Mouse (Mus musculus) frontal cortex, adult (tissue): ENCODE measurements at regions not wholly inside any gene's neighbourhood (a gene's known extent, or its start where the extent isn't known, plus 50 kb on each side); places are given as distances from the start of the nearest gene placed in this dataset.

ENCODE experiments used
- ATAC-seq: cut with Nextera tagmentation; 2 replicates; pipeline ENCODE4 v1.9.2; 2017; ENCODE audit warnings: mild to moderate bottlenecking, moderate library complexity, mixed read lengths; ENCODE audit not compliant: low TSS enrichment

DNA sequence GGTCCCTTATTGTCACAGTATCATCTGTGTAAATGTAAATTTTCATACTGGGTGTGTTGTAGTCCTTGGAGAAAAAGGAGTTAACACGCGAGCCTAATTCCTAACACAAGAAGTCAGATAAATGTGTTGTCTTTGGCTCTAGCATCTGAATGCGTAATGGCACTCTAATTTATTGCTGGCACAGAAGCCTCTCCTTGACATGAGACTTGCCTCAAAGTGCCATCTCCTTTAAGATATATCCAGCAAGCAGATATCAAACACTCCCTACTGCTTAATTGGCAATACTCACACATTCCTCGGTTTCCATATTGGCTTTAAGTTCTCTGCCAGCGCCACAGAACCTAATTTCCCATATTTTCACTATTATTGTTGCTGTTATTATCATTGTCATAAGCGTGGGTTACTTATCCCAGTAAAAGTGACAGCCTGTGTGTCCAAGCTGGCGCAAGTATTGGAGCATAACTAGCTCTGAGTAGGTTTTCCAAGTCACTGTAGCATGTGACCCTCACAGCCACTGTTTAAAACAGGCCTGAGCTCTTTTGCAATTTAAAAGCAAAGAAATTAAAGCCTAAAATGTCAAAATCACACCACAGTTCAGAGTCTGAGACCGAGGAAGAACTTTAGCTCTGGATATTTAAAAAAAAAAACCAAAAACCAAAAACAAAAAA is 156.9 kb upstream of the Gorab start:
- no peak for ATAC-seq

DNA sequence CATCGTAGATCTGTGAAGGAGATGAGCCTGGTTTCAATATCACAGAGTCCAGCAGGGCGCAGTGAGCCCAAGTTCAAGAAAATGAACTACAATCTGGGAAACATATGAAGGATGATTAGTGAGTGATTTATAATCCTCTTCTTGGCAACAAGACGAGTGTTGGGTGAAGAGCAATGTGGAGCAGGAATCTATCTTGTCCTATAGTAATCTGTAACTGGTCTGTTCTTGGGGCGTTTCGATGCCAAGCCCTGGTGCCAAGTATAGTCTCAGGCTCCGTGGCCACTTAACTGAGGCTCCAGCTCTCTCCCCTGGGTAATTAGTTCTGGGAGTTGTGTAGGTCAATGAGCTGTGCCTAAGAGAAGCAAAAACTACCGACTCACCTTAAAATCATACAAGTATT is 154.4 kb upstream of the Gorab start:
- no peak for ATAC-seq

DNA sequence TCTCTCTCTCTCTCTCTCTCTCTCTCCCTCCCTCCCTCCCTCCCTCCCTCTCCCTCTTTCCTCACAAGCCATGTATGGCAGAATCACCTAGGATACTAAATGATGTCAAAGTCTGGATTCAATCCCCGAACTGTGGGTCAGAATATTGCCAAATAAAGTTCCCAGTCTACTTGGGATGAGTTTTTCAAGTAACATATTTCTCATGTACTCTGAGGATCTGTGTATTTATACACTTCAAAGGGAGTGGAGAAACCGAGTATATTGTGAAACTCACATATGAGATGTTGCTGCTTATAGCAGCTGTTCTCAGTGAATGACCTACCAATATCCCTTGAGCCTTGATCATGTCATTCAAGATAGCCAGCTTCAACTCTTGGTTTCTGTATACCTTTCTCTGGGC is 151.7 kb upstream of the Gorab start:
- no peak for ATAC-seq

DNA sequence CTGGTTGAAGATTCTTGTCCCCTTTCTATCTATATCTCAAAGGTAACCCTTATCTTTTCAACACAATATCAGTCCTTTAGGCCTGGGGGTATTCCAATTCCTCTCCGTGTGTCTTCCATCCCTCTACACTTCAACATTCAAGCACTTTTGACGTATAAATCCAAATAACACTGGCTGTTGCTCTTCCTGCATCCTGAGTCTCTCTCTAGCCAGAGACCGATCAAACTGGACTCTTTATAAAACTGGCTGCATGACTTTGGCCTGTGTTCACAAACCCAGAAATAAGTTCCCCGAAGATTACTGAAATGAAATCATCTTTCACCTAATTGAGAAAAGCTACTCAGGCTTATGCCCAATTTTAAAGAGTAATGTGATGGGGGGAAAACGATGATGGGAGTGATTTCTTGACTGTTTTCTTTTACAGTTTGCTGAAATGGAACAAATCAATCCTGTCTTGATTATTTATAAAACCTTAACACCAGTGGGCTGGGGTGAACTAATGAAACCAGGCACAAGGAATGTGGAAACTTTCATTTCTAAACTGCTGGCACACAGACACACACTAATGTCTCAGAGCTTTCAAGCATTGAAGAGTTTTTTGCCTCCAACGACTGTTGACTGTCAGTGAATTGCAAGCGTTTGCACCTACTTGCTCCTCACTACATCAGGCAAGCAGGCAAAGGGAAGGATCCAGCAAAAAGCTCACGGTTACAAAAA is 135.5 kb upstream of the Gorab start:
- ATAC-seq: no peak

DNA sequence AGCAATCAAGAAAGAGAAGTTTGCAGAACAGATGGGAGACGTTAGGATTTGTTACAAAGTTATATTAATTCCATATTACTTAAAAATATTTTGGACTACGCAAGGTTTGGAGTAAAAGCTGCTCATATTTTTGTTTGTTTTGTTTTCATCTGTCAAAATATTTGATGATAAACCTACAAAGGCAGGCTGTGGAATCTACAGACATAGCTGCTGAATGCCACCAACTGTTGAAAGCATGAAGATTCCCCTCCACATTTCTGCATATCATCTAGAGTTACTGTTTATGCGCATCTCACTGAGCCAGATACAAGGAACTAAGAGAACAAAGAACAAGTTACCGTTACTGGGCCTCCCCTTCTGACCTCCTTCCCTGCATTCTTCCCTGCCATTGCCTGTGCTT is 127.1 kb upstream of the Gorab start:
- ATAC-seq: no peak

DNA sequence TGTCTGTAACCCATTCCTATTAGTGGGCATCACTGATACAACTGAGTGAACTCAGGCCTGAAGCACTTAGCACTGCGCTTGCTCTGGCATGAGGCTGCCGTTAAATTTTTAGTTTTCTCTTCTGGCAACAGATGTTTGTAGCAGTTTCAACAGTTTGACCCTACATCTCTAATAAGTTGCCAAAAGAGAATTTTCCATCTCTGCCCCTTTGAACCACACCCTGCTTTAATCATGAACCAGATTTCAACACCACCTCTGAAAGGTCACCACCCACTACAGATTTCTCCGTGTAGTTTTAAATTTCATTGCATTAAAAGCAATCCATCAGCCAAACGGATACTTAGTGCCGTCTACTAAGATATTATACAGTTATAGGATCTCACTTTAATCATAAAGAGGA is 114.5 kb upstream of the Gorab start:
- no peak for ATAC-seq

DNA sequence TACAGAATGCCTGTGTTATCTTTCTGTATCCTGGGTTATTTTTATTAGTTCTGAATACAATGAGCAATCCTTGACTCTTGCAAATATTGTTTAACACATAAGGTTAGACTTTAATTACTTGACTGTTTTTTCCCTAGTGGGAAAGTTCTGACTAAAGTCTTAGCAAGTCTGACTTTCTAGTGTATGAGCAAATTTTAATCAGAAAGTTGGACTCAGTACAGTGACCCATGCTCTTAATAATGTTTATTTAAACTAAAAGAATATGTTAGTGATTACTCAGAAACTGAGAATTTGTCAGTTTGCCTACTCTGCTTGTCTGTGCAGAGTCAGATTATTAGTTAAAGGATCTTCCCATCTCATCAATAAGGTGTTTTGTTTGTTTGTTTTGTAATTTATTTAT is 109.4 kb upstream of the Gorab start:
- ATAC-seq: no peak

DNA sequence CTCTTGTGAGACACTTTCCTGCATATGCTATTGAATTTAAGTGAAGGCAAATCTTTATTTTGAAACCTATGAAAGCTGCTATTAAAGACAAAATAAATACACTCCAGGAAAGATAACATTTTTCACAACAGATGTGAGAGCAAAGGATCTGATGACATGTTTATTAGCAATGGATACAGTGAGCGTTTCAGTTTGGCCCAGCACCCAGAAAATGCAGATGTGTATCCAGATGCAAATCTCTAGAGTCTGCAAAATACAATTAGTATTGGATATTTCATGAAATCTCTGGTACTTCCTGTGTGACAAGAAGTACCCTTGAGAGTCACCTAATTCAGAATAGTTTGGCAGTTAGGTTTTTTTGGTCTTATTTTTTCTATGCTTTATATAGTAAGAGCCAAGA is 108.5 kb upstream of the Gorab start:
- ATAC-seq: no peak

DNA sequence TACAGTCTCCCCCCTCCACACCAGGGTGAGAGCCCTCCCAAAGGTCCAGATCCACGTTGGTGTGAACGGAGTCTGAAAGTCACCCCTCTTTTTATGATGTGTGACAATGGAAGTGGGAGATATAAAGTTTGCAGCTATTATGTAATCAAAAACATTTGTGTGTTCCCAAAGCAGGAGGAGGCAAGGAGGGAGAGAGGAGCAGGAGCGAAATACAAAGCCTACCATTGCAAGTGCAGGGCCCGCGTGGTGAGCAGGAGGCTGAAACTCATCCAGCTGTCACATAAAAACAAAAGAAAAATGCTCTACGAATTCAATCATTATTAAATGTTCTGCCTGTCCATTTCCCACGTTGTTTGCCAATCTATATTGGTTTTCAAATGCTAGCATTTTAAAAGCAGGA is 101.6 kb upstream of the Gorab start:
- ATAC-seq: no peak

DNA sequence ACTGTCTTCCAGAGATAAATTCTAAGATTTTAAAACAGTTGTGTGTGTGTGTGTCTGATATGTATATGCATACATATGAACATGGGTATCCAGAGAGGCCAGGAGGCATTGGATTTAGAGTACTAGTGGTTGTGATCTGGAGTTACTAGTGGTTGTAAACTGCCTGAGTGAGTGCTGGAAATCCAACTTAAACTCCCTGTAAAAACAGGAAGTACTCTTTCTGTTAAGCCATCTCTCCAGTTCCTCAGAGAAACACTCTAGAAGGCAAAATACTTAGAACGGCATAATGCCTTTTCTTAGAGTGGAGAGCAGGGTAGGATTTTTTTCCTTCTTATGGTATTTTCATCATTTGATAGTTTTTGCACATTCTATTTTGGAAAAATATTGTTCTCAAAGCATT is 99.1 kb upstream of the Gorab start:
- no peak for ATAC-seq

DNA sequence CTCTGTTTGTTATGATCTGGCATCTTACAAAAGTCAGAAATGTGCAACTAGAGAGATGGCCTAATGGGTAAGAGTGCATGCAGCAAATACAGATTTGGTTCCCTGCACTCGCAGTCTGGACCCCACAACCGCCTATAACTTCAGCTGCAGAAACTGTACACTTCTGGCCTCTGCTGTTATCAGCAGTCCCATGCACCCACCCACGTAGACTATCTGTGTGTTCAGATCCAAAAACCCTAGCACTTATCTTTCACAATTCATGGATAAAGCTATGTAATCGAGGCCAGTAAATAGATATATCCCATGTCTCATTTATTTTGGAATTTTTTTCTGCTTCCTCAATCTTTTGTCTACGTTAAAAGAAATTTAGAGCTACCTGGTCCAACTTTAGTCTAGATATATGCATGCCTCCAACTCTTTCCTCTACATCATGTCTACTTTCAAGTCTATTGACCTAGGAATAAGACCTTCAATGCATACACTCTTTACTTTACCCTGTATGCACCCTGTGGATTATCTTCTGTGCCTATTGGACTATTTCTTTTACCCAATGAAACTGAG is 95.0 kb upstream of the Gorab start:
- no peak for ATAC-seq

DNA sequence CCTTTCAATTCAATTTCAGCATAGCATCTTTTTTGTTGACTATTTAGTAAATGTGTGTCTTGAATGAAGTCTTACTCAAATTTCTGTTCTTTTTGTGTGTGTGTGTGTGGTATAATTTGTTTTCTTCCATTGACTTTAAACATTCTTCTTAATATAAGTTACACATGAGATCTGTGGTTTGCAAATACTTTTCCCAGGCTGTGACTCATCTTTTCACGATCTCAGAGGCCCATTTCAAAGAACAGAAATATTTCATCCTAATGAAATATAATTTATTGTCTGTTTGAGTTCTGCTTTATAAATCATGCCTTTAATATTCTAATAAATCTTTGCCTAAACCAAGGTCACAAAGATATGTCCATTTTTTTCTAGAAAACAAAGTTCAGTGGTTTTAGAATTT is 92.9 kb upstream of the Gorab start:
- ATAC-seq: no peak

DNA sequence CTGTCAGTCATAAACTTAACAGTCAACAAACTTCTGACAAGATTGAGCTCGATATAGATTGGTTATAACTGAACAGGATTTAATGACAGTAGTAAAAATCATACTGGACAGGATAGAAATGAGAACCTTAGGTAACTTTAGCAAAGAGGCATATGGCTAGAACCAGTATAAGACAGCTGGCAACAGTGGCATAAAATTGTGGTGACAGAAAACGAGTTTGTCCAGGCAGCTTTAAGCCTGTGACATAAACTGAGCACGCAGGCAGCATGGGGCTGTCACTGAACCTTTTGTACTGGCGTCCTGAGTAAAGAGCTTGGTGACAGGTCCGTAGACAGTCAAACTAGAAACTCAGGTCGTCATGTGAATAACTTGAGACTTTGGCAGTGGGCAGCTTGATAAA is 85.1 kb upstream of the Gorab start:
- ATAC-seq: no peak

DNA sequence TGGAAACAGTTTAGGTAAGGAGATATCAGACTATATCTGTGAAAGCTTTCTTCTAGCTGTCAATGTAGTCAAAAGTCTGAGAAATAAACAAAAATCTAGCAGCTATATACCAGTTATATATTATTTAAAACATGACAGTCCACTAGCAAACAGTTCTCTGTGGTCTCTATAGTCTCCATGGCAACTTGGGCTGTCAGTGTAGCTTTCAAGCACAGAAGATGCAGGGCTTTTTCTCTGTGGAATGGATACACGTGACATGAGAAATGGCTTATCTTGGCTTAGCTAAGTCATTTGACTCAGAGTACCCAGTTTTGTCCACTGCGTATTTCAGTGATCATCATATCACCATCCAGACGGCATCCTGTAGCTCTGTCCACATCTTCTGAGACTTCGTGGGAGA is 84.6 kb upstream of the Gorab start:
- no peak for ATAC-seq

DNA sequence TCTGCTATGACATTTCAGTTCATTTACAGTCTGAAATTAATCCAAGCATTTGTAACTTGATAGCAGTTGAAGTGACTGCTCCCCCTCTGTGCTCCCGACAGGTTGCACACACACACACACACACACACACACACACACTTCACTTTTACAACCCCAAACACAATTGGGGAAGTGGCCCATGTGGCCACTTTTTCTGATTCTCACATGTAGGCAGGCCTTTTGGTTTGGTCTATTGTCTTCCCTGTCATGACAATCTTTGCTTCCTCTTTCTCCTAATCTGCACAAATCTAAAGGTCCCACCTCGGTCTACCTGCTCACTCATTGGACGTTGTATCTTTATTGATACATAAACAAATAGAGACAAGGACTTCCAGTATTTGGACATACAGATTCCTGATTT is 79.6 kb upstream of the Gorab start:
- ATAC-seq: no peak

DNA sequence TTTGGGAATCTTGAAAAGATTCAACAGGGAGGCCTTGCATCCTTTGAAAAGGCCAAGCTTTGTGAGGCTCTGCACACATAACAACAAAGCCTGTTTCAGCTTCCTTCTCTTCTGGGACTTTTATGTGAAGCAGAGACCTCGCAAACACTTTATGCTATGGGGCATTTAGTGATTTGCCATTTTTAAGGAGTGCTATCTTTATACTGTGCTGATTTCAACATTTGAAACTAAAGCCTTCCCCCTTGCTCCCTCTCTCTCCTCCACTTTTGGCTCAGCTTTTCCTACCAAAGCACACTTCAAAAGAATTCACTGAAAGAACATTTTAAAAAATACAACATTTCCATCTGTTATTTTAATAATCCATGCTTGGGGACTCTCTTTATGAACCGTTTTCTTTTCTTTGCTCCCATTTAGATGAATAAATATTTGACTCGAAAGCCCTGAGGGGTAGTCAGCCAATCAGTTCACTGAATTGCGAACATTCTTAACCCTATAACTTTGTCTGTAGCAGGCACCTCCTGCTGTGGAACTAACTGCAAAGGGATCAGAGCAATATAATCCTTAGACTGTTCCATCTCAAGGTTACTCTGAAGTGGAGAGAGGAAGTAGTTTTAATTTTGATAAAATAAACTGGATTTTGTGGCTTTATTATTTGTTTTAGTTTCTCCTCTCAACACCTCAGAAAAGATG is 74.2 kb upstream of the Gorab start:
- ATAC-seq: no peak

DNA sequence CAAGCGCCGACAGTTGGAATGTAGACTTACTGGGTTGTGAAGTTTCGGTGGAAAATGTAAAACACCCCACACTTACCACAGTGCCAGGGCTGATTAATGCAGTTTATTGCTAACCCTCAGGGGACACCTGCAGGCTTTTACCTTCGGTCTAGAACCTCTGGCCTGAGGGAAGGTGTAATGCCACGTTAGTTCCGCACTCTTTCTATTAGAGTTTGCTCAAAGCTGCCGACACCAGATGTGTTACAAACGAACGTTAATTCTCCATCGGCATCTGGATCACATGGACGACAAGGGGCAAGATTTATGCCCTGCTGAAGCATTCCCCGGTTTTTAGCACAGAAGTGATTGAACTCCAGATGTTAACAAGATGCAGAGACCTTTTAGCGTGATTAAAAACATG is 57.7 kb upstream of the Gorab start:
- no peak for ATAC-seq

DNA sequence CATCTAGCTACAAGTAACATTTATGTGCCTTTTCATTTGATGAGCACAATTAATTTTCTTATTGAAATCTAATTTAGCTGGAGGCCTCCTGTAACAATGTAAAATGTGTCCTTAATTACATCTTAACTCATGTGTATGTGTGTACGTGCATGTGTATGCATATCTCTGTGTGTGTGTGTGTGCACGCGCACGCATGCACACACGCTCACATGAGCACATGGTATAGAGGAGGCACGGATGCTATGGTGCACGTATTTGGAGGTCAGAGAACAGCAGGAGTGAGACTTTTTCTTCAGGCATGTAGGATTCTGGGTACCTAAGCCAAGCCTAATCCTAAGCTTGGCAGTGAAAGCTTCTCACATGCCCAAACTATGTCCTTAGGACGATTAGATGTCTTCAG is 52.9 kb upstream of the Gorab start:
- no peak for ATAC-seq
